Mouse (Mus musculus): ENCODE data around the gene Hist1h2bp. TPM values are rescaled to one million over a fixed set of nuclear protein-coding genes. Genes with fewer than 3 reads are reported as not detected.

Hist1h2bp gene
- total RNA-seq (2023) = 100 to 1,000 TPM; 485 to 544 TPM

GRCm38 (mm10) chr13:21786899-21787629 lies at the start of gene Hist1h2bp, which contains the start of gene Hist1h2an:
TSS of gene Hist1h2bp (plus strand) at chr13:21787461.
TSS of gene Hist1h2an (minus strand) at chr13:21787218.

GRCm38 (mm10) chr13:21750159-21751017 lies 36.9 kb upstream of the Hist1h2bp start, which contains the start of gene Hist1h4k:
TSS of gene Hist1h4k (minus strand) at chr13:21750505.

DNA sequence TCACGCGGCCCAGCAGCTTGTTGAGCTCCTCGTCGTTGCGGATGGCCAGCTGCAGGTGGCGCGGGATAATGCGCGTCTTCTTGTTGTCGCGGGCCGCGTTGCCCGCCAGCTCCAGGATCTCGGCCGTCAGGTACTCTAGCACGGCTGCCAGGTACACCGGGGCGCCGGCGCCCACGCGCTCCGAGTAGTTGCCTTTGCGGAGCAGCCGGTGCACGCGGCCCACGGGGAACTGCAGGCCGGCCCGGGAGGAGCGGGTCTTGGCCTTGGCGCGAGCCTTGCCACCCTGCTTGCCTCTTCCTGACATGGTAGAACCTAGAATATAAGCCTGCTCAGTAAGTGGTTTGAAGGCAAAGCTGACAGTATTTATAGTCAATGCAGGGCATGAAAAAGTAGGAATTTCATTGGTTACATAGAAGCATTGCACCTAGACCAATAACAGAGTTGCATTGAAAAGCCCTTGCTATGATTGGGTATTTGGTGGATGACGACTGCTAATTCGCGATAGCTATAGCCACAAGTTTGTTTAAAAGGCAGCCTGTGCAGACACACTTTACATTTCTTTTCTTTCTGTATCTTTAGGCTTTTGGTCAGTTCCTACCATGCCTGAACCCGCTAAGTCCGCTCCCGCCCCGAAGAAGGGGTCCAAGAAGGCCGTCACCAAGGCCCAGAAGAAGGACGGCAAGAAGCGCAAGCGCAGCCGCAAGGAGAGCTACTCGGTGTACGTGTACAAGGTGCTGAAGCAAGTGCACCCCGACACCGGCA lies 33.6 kb upstream of the Hist1h2bp start, which contains the start of the genes Hist1h2ak and Hist1h2bn:
Hist1h2ak (minus strand) TSS at position 304 of the 762 bp plus-strand sequence.
Hist1h2bn (plus strand) TSS at position 600 of the 762 bp plus-strand sequence.

DNA sequence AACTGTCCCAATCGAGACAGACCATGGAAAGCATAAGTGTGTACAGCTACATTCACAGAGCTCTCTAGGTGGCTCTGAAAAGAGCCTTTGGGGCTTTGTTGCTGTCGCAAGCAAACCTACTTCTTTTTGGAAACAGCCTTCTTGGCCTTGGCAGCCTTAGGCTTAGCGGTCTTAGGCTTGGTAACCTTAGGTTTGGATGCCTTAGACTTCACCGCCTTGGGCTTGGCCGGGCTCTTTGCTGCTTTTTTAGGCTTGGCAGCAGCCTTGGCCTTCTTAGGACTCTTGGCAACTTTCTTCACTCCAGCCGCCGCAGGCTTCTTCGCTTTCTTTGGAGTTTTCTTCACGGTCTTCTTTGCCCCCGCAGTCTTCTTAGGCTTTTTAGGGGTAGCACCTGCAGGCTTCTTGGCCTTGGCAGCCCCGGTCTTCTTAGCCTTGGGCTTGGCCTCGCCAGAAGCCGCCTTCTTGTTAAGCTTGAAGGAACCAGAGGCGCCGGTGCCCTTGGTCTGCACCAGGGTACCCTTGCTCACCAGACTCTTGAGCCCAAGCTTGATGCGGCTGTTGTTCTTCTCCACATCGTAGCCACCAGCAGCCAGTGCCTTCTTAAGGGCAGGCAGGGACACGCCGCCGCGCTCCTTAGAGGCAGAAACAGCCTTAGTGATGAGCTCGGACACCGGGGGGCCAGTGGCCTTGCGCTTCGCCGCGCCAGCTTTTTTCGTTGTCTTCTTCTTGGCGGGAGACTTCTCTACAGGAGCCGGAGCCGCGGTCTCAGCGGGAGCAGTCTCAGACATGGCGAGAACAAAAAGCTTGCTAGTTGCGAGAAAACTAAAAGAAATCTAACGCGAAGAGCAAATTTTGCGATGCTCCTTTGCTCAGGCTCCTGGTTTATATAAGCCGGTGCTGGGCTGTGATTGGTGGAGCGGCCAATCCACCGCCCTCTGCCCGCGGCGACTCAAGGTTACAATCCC lies 7.2 kb upstream of the Hist1h2bp start, which contains the start of gene Hist1h1b:
Hist1h1b (minus strand) TSS at position 859 of the 965 bp plus-strand sequence.

DNA sequence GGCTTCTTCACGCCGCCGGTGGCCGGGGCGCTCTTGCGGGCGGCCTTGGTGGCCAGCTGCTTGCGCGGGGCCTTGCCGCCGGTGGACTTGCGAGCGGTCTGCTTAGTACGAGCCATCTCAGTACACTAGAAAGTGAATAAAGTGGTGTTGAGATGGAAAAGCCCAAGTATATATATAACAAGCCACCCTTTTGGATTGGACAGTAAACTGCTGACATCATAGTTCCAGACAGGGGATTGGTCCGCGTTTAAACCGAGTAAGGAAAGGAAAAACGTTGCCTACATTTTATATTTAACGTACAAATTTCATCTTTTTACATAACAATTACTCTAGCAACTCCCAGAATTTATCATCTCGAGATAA lies 4.0 kb upstream of the Hist1h2bp start, which contains the start of gene Hist1h3i:
Hist1h3i (minus strand) TSS at position 116 of the 363 bp plus-strand sequence.

DNA sequence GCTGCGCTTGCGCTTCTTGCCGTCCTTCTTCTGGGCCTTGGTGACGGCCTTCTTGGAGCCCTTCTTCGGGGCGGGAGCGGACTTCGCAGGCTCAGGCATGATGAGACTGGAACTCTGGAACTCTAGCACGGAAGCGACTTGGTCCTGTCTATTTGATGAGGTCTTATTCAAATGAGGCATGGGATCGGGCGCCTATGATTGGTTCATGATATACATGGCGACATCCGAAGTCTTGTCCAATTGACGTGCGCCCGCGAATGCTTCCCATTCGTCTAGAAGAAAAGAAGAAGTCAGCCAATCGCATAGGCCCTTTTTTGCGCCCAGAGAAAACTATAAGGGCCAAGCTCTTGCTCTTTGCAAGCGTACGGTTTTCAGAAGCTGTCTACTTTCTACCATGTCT lies 22.8 kb downstream of the Hist1h2bp start, which contains the start of the genes Hist1h2bq and Hist1h2ao:
Hist1h2bq (minus strand) TSS at position 125 of the 400 bp plus-strand sequence.
Hist1h2ao (plus strand) TSS at position 393 of the 400 bp plus-strand sequence.

DNA sequence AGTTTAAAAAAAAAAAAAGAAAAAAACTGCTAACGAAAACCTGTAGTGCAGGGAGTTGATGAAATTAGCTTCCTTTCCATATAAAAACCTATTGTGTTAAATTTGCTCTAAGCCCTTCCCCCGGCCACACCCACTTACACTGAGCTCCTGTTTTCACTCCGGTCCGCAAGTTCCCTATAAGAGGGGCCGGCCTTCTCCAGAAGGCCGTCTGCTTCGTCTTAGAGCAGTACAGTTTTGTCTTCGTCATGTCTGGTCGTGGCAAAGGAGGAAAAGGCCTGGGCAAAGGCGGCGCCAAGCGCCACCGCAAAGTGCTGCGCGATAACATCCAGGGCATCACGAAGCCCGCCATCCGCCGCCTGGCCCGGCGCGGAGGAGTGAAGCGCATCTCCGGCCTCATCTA lies 24.3 kb downstream of the Hist1h2bp start, which contains the start of gene Hist1h4m:
Hist1h4m (plus strand) TSS at position 208 of the 400 bp plus-strand sequence.

DNA sequence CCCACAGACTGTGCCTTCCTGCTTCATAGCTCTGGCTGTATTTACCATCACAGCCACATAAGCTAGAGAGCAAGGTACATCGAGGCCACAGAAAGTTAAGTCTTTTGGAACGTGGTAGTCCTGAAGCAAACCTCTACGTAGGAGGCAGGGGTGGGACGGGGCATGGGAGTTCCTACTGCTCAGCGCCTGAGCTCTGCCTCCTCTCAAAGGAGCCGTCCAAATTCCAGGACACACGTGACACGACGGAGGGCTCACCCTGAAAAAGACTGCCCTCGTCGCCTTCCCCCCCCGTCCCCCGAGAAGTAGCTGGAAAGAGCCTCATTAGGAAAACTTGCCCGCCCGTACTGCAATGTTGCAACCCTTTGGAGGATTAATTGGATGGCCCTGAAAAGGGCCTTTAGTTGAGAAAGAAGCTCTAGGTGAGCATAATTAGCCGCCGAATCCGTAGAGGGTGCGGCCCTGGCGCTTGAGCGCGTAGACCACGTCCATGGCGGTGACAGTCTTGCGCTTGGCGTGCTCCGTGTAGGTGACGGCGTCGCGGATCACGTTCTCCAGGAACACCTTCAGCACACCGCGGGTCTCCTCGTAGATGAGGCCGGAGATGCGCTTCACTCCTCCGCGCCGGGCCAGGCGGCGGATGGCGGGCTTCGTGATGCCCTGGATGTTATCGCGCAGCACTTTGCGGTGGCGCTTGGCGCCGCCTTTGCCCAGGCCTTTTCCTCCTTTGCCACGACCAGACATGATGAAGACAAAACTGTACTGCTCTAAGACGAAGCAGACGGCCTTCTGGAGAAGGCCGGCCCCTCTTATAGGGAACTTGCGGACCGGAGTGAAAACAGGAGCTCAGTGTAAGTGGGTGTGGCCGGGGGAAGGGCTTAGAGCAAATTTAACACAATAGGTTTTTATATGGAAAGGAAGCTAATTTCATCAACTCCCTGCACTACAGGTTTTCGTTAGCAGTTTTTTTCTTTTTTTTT lies 44.4 kb downstream of the Hist1h2bp start, which contains the start of gene Hist1h4n:
Hist1h4n (minus strand) TSS at position 779 of the 977 bp plus-strand sequence.

GRCm38 (mm10) chr13:21833461-21833860 lies 46.2 kb downstream of the Hist1h2bp start, which contains the start of the genes Hist1h2ap and Hist1h2br:
TSS of gene Hist1h2ap (minus strand) at chr13:21833507.
TSS of gene Hist1h2br (plus strand) at chr13:21833743.

Other genes with a start within 250 kb of the Hist1h2bp start
- gene Olfr1366, start 244.7 kb upstream of the Hist1h2bp start, total RNA-seq (2023) = not detected
- not detected for gene Olfr1535, start 227.6 kb upstream of the Hist1h2bp start, total RNA-seq (2023)
- not detected for gene Olfr1364, start 205.7 kb upstream of the Hist1h2bp start, total RNA-seq (2023)
- not detected for gene Olfr1362, start 173.4 kb upstream of the Hist1h2bp start, total RNA-seq (2023)
- not detected for gene Olfr11, start 144.9 kb upstream of the Hist1h2bp start, total RNA-seq (2023)
- gene Olfr1361, start 124.1 kb upstream of the Hist1h2bp start, total RNA-seq (2023) = not detected
- gene Olfr1360, start 110.1 kb upstream of the Hist1h2bp start, total RNA-seq (2023) = not detected
- gene Olfr1359, start 89.3 kb upstream of the Hist1h2bp start, total RNA-seq (2023) = not detected
- 1,000 to 10,000 TPM; 1,007 to 1,037 TPM for gene Hist1h2bl, start 71.3 kb upstream of the Hist1h2bp start, total RNA-seq (2023)
- 100 to 1,000 TPM; 322 to 368 TPM for gene Hist1h2ai, start 71.0 kb upstream of the Hist1h2bp start, total RNA-seq (2023)
- gene Hist1h3h, start 69.8 kb upstream of the Hist1h2bp start, total RNA-seq (2023) = 1,000 to 10,000 TPM; 1,636 to 1,682 TPM
- gene Hist1h2bm, start 65.4 kb upstream of the Hist1h2bp start, total RNA-seq (2023) = 100 to 1,000 TPM; 245 to 302 TPM
- gene Hist1h4j, start 52.4 kb upstream of the Hist1h2bp start, total RNA-seq (2023) = 100 to 1,000 TPM; 162 to 165 TPM
- 1,000 to 10,000 TPM; 2,386 to 2,430 TPM for gene Hist1h4k, start 37.0 kb upstream of the Hist1h2bp start, total RNA-seq (2023)
- 100 to 1,000 TPM; 426 to 441 TPM for gene Hist1h2ak, start 33.6 kb upstream of the Hist1h2bp start, total RNA-seq (2023)
- 100 to 1,000 TPM; 695 to 749 TPM for gene Hist1h2bn, start 33.3 kb upstream of the Hist1h2bp start, total RNA-seq (2023)
- 100 to 1,000 TPM; 583 to 676 TPM for gene Hist1h1b, start 6.8 kb upstream of the Hist1h2bp start, total RNA-seq (2023)
- gene Hist1h3i, start 4.1 kb upstream of the Hist1h2bp start, total RNA-seq (2023) = 1,000 to 10,000 TPM; 1,324 to 1,491 TPM
- gene Hist1h2an, start 243 bp upstream of the Hist1h2bp start, total RNA-seq (2023) = 100 to 1,000 TPM; 204 to 209 TPM
- 1,000 to 10,000 TPM; 1,192 to 1,249 TPM for gene Hist1h2bq, start 22.7 kb downstream of the Hist1h2bp start, total RNA-seq (2023)
- 1,000 to 10,000 TPM; 2,019 to 2,366 TPM for gene Hist1h2ao, start 23.0 kb downstream of the Hist1h2bp start, total RNA-seq (2023)
- 1,000 to 10,000 TPM; 1,248 to 1,288 TPM for gene Hist1h4m, start 24.3 kb downstream of the Hist1h2bp start, total RNA-seq (2023)
- gene Hist1h4n, start 44.7 kb downstream of the Hist1h2bp start, total RNA-seq (2023) = 100 to 1,000 TPM; 891 to 923 TPM
- 100 to 1,000 TPM; 561 to 647 TPM for gene Hist1h2ap, start 46.0 kb downstream of the Hist1h2bp start, total RNA-seq (2023)
- 1,000 to 10,000 TPM; 1,178 to 1,241 TPM for gene Hist1h2br, start 46.3 kb downstream of the Hist1h2bp start, total RNA-seq (2023)
- gene Zfp184, start 157.6 kb downstream of the Hist1h2bp start, total RNA-seq (2023) = under 1 TPM; 0.69 to 0.84 TPM
- not detected for gene Pom121l2, start 193.7 kb downstream of the Hist1h2bp start, total RNA-seq (2023)
- gene Prss16, start 222.3 kb downstream of the Hist1h2bp start, total RNA-seq (2023) = 1 to 10 TPM; 2.3 to 2.7 TPM
- gene Hist1h2ah, start 248.1 kb downstream of the Hist1h2bp start, total RNA-seq (2023) = 100 to 1,000 TPM; 377 to 380 TPM
- 1,000 to 10,000 TPM; 1,315 to 1,407 TPM for gene Hist1h2bk, start 248.4 kb downstream of the Hist1h2bp start, total RNA-seq (2023)